Mouse (Mus musculus): ENCODE results near the gene AC134908.4. TPM values are rescaled to one million over a fixed set of nuclear protein-coding genes. Genes with fewer than 3 reads are reported as not detected.
"Not testable (repeated sequence)": the region's sequence is repeated elsewhere in the genome, so short reads cannot be mapped to it uniquely, and the experiment has no call there.

Gene AC134908.4
- polyA plus RNA-seq, 1 experiment from 2014 or later = 0.29 TPM

DNA sequence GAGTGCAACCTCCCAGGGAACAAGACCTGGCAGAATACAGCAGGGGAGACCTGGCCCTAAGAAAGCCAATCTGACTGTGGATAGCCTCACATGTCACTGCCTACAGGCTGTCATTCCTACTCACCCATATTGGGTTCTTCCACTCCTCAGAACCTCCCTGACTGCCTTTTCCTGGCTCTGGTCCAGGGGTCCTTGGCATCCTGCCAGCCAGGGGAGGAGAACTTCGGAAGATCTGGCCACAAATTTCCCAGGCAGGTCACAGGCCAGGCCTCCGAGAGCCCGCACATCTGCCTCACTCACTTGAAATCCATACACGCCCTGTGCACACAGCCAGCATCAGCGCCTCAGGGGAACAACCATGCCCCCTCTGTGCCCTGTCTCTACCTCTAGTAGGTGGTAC lies 44.0 kb downstream of the AC134908.4 start:
- DNase-seq (ENCODE audit: low spot score) = no peak
- H3K36me3 ChIP-seq (ENCODE audit: control insufficient read depth, insufficient read depth, low read length) = no peaks in the 10 kb centered on the region
- H3K27ac ChIP-seq (replicated peaks; ENCODE audit: low read depth, low read length) = no peak overlapping the region
- no peak overlapping the region for H3K4me2 ChIP-seq (ENCODE audit: low read depth, severe bottlenecking)
- no peak overlapping the region for H3K9ac ChIP-seq (ENCODE audit: low read length)
- H3K4me1 ChIP-seq (ENCODE audit: control insufficient read depth, insufficient read depth, low read length) = peaks cover 4% of the 10 kb centered on the region; the same call in 1 of the 2 replicates
- ATAC-seq (ENCODE audit: insufficient number of reproducible peaks, low FRiP score, low TSS enrichment, low read depth) = no peak
- no peaks in the 10 kb centered on the region for H3K9me3 ChIP-seq (ENCODE audit: control insufficient read depth, low read length)
- no peaks in the 10 kb centered on the region for H3K27me3 ChIP-seq (ENCODE audit: control insufficient read depth, insufficient read depth, low read length)
- no peak overlapping the region for H3K4me3 ChIP-seq (ENCODE audit: low read depth, low read length)
- WGBS = 70% methylated on average over 5 of the region's 5 CpGs

DNA sequence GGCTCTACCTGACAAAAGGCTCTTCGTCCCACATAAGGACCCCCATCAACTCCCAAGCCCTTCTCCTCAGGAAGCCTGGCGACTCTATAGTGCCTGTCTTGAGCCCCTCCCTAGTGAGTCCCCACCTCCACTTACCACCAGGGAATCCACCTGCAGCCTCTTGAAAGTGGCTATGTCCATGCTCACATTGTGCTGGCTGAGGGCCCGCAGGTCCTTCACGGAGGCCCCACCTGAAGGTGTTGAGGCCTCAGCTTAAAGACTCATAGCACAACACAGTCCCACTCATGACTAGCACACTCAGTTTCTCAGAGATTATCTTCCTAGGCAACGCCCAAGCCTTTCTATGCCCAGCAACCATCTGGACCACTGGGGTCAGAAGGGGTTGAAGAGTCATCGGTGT lies 46.1 kb downstream of the AC134908.4 start:
- Histone ChIP-seq H3K36me3 (ENCODE audit: control insufficient read depth, insufficient read depth, low read length) (no peaks in the 10 kb centered on the region), H3K4me1 (ENCODE audit: control insufficient read depth, insufficient read depth, low read length) (no peaks in the 10 kb centered on the region), H3K4me3 (ENCODE audit: low read depth, low read length) (no peak overlapping the region), H3K4me2 (ENCODE audit: low read depth, severe bottlenecking) (no peak overlapping the region), H3K9me3 (ENCODE audit: control insufficient read depth, low read length) (no peaks in the 10 kb centered on the region), H3K9ac (ENCODE audit: low read length) (no peak overlapping the region), H3K27ac (replicated peaks; ENCODE audit: low read depth, low read length) (no peak overlapping the region), H3K27me3 (ENCODE audit: control insufficient read depth, insufficient read depth, low read length) (no peaks in the 10 kb centered on the region)
- ATAC-seq (ENCODE audit: insufficient number of reproducible peaks, low FRiP score, low TSS enrichment, low read depth) (no peak), DNase-seq (ENCODE audit: low spot score) (no peak)
- WGBS = 84% methylated on average over 6 of the region's 6 CpGs

DNA sequence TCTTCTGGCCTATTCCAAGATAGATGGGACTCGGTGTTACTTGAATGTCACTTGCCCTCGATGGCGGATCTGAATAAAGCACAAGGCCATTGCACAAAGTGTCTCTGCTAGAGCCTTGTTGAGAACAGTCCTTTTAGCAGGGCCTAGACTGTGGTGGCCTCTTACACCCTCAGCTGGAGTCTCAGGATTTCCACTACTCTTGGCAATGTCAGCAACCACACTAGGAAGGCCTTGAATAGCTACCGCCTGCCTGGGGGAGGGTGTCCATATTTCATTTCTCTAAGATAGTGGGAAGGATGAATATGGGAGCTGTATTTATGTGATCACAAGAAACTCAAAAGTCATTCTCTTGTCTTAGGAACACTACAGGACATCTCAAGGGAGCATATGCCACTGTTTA lies 47.2 kb downstream of the AC134908.4 start:
- DNase-seq (ENCODE audit: low spot score) (no peak), ATAC-seq (ENCODE audit: insufficient number of reproducible peaks, low FRiP score, low TSS enrichment, low read depth) (no peak)
- WGBS = 94% methylated on average over 4 of the region's 4 CpGs
- Histone ChIP-seq H3K9ac (ENCODE audit: low read length) (no peak overlapping the region), H3K27ac (replicated peaks; ENCODE audit: low read depth, low read length) (no peak overlapping the region), H3K36me3 (ENCODE audit: control insufficient read depth, insufficient read depth, low read length) (no peaks in the 10 kb centered on the region), H3K4me1 (ENCODE audit: control insufficient read depth, insufficient read depth, low read length) (no peaks in the 10 kb centered on the region), H3K4me2 (ENCODE audit: low read depth, severe bottlenecking) (no peak overlapping the region), H3K4me3 (ENCODE audit: low read depth, low read length) (no peak overlapping the region), H3K9me3 (ENCODE audit: control insufficient read depth, low read length) (no peaks in the 10 kb centered on the region), H3K27me3 (ENCODE audit: control insufficient read depth, insufficient read depth, low read length) (no peaks in the 10 kb centered on the region)

DNA sequence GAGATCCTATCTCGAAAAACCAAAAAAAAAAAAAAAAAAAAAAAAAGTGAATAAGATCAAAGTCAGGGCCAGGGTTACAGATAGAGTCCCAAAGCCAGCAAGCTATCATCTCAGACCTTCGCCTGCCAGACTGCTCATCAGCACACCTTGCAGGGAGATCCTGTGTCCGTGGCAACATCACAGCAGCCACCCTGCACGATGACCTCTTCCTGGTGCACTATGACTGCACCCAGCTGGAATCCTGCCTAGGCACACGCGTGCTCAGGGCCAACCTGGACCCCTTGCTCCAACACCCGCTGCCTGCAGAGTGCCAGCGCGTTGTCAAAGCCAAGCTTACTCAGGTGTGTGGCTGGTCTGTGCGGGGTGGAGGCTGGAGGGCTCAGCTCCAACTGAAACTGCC lies 51.1 kb downstream of the AC134908.4 start:
- DNase-seq (ENCODE audit: low spot score) = no peak
- no peak overlapping the region for H3K9ac ChIP-seq (ENCODE audit: low read length)
- no peaks in the 10 kb centered on the region for H3K4me1 ChIP-seq (ENCODE audit: control insufficient read depth, insufficient read depth, low read length)
- no peak for ATAC-seq (ENCODE audit: insufficient number of reproducible peaks, low FRiP score, low TSS enrichment, low read depth)
- no peak overlapping the region for H3K4me3 ChIP-seq (ENCODE audit: low read depth, low read length)
- no peak overlapping the region for H3K27ac ChIP-seq (replicated peaks; ENCODE audit: low read depth, low read length)
- no peaks in the 10 kb centered on the region for H3K9me3 ChIP-seq (ENCODE audit: control insufficient read depth, low read length)
- H3K4me2 ChIP-seq (ENCODE audit: low read depth, severe bottlenecking) = no peak overlapping the region
- H3K27me3 ChIP-seq (ENCODE audit: control insufficient read depth, insufficient read depth, low read length) = no peaks in the 10 kb centered on the region
- H3K36me3 ChIP-seq (ENCODE audit: control insufficient read depth, insufficient read depth, low read length) = no peaks in the 10 kb centered on the region
- 75% methylated on average over 10 of the region's 10 CpGs for WGBS

DNA sequence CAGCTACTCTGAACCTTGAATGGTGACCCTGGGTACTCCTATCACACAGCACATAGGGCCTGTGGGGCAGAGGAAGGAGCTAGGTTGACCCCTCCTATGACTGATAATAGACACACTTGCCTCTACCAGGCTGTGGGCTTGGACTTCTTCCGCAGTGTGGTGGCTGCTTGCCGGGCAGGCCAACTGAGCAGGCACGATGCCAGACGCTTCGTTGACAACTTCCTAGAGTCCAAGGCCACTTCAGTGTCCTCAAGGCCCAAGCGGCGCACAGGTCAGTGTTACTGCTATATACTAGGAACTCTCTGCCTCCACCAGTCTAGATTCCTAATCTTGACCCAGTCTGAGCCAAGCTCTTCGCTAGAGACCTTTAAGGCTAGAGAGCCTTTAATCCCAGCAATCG lies 51.6 kb downstream of the AC134908.4 start:
- DNase-seq (ENCODE audit: low spot score) = no peak
- Histone ChIP-seq H3K27me3 (ENCODE audit: control insufficient read depth, insufficient read depth, low read length) (no peaks in the 10 kb centered on the region), H3K27ac (replicated peaks; ENCODE audit: low read depth, low read length) (no peak overlapping the region), H3K9me3 (ENCODE audit: control insufficient read depth, low read length) (no peaks in the 10 kb centered on the region), H3K4me2 (ENCODE audit: low read depth, severe bottlenecking) (no peak overlapping the region), H3K4me3 (ENCODE audit: low read depth, low read length) (no peak overlapping the region), H3K9ac (ENCODE audit: low read length) (no peak overlapping the region), H3K36me3 (ENCODE audit: control insufficient read depth, insufficient read depth, low read length) (no peaks in the 10 kb centered on the region), H3K4me1 (ENCODE audit: control insufficient read depth, insufficient read depth, low read length) (no peaks in the 10 kb centered on the region)
- 94% methylated on average over 9 of the region's 9 CpGs for WGBS
- no peak for ATAC-seq (ENCODE audit: insufficient number of reproducible peaks, low FRiP score, low TSS enrichment, low read depth)

DNA sequence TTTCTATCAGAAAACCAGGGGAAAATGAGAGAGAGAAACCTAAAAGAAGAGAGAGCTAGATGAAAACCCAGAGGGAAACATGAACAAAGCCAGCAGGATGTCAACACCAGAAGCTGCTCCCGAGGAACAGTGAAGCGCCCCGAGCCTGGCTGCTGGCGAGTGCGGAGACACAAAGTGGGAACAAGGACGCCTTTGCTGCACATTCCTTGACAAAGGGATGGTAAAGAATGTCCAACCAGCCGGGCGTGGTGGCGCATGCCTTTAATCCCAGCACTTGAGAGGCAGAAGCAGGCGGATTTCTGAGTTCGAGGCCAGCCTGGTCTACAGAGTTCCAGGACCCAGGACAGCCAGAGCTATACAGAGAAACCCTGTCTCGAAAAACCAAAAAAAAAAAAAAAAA lies 54.0 kb downstream of the AC134908.4 start:
- not testable (repeated sequence) for H3K9me3 ChIP-seq (ENCODE audit: control insufficient read depth, low read length); H3K27ac ChIP-seq (replicated peaks; ENCODE audit: low read depth, low read length); H3K27me3 ChIP-seq (ENCODE audit: control insufficient read depth, insufficient read depth, low read length); DNase-seq (ENCODE audit: low spot score); H3K4me1 ChIP-seq (ENCODE audit: control insufficient read depth, insufficient read depth, low read length); H3K4me3 ChIP-seq (ENCODE audit: low read depth, low read length); H3K9ac ChIP-seq (ENCODE audit: low read length); ATAC-seq (ENCODE audit: insufficient number of reproducible peaks, low FRiP score, low TSS enrichment, low read depth); H3K4me2 ChIP-seq (ENCODE audit: low read depth, severe bottlenecking); H3K36me3 ChIP-seq (ENCODE audit: control insufficient read depth, insufficient read depth, low read length)
- WGBS = 73% methylated on average over 12 of the region's 12 CpGs

Small RNAs within 50 kb of the gene (microRNA-seq; reads per million reads assigned to microRNA genes)
- gene Gm25083 = not detected
- gene Mir3082 = not detected
- gene Mir6966 = not detected

Other genes starting within 250 kb of the AC134908.4 start
- 7.1 and 8.8 TPM in 2 replicates for gene Sox8, start 225.0 kb downstream of the AC134908.4 start, polyA plus RNA-seq (2014; fragmentation: Nextera tagmentation; extraction: Ambion mirVana)
- 22.5 and 23.8 TPM in 2 replicates for gene Lmf1, start 216.6 kb downstream of the AC134908.4 start, polyA plus RNA-seq (2014; fragmentation: Nextera tagmentation; extraction: Ambion mirVana)
- 3.2 and 9.7 TPM in 2 replicates for gene Gng13, start 78.5 kb downstream of the AC134908.4 start, polyA plus RNA-seq (2014; fragmentation: Nextera tagmentation; extraction: Ambion mirVana)
- 29.1 and 31.5 TPM in 2 replicates for gene Chtf18, start 68.2 kb downstream of the AC134908.4 start, polyA plus RNA-seq (2014; fragmentation: Nextera tagmentation; extraction: Ambion mirVana)
- 20.4 and 23.4 TPM in 2 replicates for gene Rpusd1, start 68.0 kb downstream of the AC134908.4 start, polyA plus RNA-seq (2014; fragmentation: Nextera tagmentation; extraction: Ambion mirVana)
- not detected in 2 replicates for gene Mslnl, start 59.6 kb downstream of the AC134908.4 start, polyA plus RNA-seq (2014; fragmentation: Nextera tagmentation; extraction: Ambion mirVana)
- 0.14 and 0.24 TPM in 2 replicates for gene Msln, start 41.3 kb downstream of the AC134908.4 start, polyA plus RNA-seq (2014; fragmentation: Nextera tagmentation; extraction: Ambion mirVana)
- gene Narfl, start 21.9 kb downstream of the AC134908.4 start, polyA plus RNA-seq (2014; fragmentation: Nextera tagmentation; extraction: Ambion mirVana) = 21.8 and 23.6 TPM in 2 replicates
- gene Haghl, start 10.0 kb downstream of the AC134908.4 start, polyA plus RNA-seq (2014; fragmentation: Nextera tagmentation; extraction: Ambion mirVana) = 62.7 and 68.0 TPM in 2 replicates
- gene Ccdc78, start 9.1 kb downstream of the AC134908.4 start, polyA plus RNA-seq (2014; fragmentation: Nextera tagmentation; extraction: Ambion mirVana) = 0.11 and 0.16 TPM in 2 replicates
- gene Fam173a, start 2.8 kb downstream of the AC134908.4 start, polyA plus RNA-seq (2014; fragmentation: Nextera tagmentation; extraction: Ambion mirVana) = 52.3 and 53.4 TPM in 2 replicates
- 13.3 and 15.0 TPM in 2 replicates for gene Metrn, start 1.5 kb upstream of the AC134908.4 start, polyA plus RNA-seq (2014; fragmentation: Nextera tagmentation; extraction: Ambion mirVana)
- 1.4 and 1.5 TPM in 2 replicates for gene Fbxl16, start 13.4 kb upstream of the AC134908.4 start, polyA plus RNA-seq (2014; fragmentation: Nextera tagmentation; extraction: Ambion mirVana)
- 27.7 and 27.9 TPM in 2 replicates for gene Wdr24, start 28.0 kb upstream of the AC134908.4 start, polyA plus RNA-seq (2014; fragmentation: Nextera tagmentation; extraction: Ambion mirVana)
- gene Jmjd8, start 33.2 kb upstream of the AC134908.4 start, polyA plus RNA-seq (2014; fragmentation: Nextera tagmentation; extraction: Ambion mirVana) = 45.5 and 55.0 TPM in 2 replicates
- gene Stub1, start 37.7 kb upstream of the AC134908.4 start, polyA plus RNA-seq (2014; fragmentation: Nextera tagmentation; extraction: Ambion mirVana) = 341 and 353 TPM in 2 replicates
- 1.2 TPM in 2 replicates for gene Rhbdl1, start 41.6 kb upstream of the AC134908.4 start, polyA plus RNA-seq (2014; fragmentation: Nextera tagmentation; extraction: Ambion mirVana)
- gene Gm20683, start 46.1 kb upstream of the AC134908.4 start, polyA plus RNA-seq (2014; fragmentation: Nextera tagmentation; extraction: Ambion mirVana) = 0.77 and 0.95 TPM in 2 replicates
- 9.4 and 10.7 TPM in 2 replicates for gene Rhot2, start 49.2 kb upstream of the AC134908.4 start, polyA plus RNA-seq (2014; fragmentation: Nextera tagmentation; extraction: Ambion mirVana)
- 19.3 and 22.4 TPM in 2 replicates for gene Wdr90, start 65.8 kb upstream of the AC134908.4 start, polyA plus RNA-seq (2014; fragmentation: Nextera tagmentation; extraction: Ambion mirVana)
- gene Mcrip2, start 73.1 kb upstream of the AC134908.4 start, polyA plus RNA-seq (2014; fragmentation: Nextera tagmentation; extraction: Ambion mirVana) = 7.8 and 10.7 TPM in 2 replicates
- gene Mettl26, start 79.4 kb upstream of the AC134908.4 start, polyA plus RNA-seq (2014; fragmentation: Nextera tagmentation; extraction: Ambion mirVana) = 55.9 and 60.9 TPM in 2 replicates
- 0.68 and 0.75 TPM in 2 replicates for gene Wfikkn1, start 85.2 kb upstream of the AC134908.4 start, polyA plus RNA-seq (2014; fragmentation: Nextera tagmentation; extraction: Ambion mirVana)
- gene Rab40c, start 124.1 kb upstream of the AC134908.4 start, polyA plus RNA-seq (2014; fragmentation: Nextera tagmentation; extraction: Ambion mirVana) = 19.2 and 19.7 TPM in 2 replicates
- 50.9 and 52.8 TPM in 2 replicates for gene Pigq, start 149.3 kb upstream of the AC134908.4 start, polyA plus RNA-seq (2014; fragmentation: Nextera tagmentation; extraction: Ambion mirVana)
- gene Nhlrc4, start 149.3 kb upstream of the AC134908.4 start, polyA plus RNA-seq (2014; fragmentation: Nextera tagmentation; extraction: Ambion mirVana) = 0.27 TPM in 1 of 2 replicates, not detected in the other
- 0.18 and 0.33 TPM in 2 replicates for gene A930017K11Rik, start 156.9 kb upstream of the AC134908.4 start, polyA plus RNA-seq (2014; fragmentation: Nextera tagmentation; extraction: Ambion mirVana)
- 23.8 and 25.7 TPM in 2 replicates for gene Capn15, start 190.1 kb upstream of the AC134908.4 start, polyA plus RNA-seq (2014; fragmentation: Nextera tagmentation; extraction: Ambion mirVana)

Data from limb, embryonic 11.5 days (tissue).